Mouse (Mus musculus) CD4-positive, CD25-positive, alpha-beta regulatory T cell, adult 4 months (primary cell): ENCODE measurements around the gene Xpo4. TPM values are rescaled to one million over a fixed set of nuclear protein-coding genes. Genes with fewer than 3 reads are reported as not detected.
A peak's percentile ranks its signal among the peaks of the same experiment; 100 is the strongest.

Experiments used
- ATAC-seq: one replicate; pipeline ENCODE4 v1.8.0; 2017
- polyA plus RNA-seq, 2 experiments: library from polyadenylated mRNA; unstranded; fragments of 100-300 nt; shearing (Covaris generic); gene quantifications; one replicate each; pipeline ENCODE4 v1.2.1; 2017

Xpo4 gene
- polyA plus RNA-seq, 2 experiments from 2014 or later: 26.9 to 29.6 TPM

DNA sequence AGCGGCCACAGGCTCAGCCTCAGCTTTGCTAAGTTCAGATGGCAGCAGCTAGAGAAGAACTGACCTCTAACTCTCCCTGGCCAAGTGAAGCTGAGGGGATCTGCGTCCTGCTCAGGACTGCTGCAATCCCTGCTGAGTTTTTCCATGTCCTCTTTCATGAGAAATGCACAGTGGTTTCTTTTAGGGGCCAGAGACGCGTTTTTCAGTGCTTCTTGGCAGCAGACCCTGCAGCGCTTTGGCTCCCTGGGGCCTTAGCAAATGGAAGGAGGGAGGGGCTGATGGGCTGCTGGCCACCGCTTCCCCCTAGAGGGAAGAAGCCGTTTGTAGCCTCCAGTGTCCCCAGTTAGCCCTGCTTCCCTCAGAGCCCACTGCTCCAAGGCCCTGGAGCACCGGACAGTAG is 130.3 kb downstream of the Xpo4 start:
- ATAC-seq: no peak

DNA sequence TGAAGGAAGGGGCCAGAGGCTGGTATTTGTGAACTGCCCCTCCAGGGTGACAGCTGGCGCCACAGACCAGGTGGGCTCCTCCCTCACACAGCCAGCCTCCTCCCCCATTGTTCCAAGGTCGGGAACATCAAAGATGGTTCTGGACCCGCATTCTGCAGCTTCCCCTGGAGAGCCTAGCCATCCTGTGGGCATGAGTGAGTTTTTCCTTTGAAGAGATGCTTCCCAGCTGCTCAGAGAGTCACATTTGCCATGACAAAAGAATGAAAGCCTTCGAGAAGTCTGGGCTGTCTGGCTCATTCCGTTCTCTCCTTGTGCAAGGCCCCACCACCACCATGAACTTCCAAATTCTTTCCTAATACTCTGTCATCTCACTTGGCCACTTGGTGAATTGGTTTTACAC is 130.9 kb downstream of the Xpo4 start:
- no peak for ATAC-seq

DNA sequence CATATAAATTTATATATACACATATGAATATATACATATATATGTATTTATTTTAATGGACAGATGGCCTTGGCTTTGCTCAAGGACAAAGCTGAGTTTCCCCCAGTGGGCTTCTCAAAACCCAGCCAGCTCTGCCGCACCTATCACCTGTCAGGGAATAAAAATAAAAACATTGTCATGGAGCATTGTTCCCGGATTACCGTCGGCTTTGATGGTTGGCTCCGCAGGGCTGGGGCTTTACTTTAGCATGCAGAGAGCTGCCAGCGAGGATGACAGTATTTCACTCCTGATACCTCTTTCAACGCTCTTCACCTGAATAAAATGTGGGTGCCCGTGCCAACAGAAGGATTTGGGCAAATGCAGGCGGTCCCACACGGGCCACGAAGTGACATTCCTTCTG is 131.4 kb downstream of the Xpo4 start:
- ATAC-seq: no peak

DNA sequence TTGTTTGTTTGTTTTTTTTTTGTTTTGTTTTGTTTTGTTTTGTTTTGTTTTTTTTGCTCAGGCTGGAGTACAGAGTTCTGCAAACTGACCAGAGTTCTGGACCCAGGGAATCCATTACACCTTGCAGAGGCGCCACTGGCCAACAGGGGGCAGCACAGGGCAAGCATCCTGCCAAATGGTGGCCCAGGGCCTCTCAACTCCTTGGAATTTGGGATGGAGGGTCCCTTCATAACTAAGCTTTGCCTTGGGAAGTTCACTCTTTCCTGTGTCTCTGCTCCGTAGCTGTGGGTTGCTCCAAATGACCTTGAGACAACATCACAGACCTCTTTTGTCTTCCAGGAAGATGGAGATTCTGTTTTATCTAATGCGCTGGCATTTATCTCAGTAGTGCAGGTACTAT is 132.0 kb downstream of the Xpo4 start:
- ATAC-seq: peak; percentile 65

DNA sequence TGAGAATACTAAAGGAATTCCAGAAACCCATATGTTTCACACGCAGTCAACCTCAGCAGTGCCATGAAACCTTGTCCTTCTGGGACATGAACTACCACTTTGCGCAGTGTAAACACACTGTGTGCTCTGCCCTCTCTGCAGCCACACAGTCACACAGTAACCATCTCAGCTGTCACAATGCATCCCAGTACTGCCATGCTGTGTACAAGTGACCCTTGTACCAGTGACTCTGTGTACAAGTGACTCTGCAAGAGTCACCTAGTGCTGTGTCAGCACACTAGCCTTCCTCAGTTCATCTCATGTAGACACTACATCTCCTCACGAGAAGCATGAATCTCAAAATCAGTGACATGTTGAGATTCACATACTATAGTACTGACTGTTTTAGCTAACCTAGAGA is 132.7 kb downstream of the Xpo4 start:
- no peak for ATAC-seq

DNA sequence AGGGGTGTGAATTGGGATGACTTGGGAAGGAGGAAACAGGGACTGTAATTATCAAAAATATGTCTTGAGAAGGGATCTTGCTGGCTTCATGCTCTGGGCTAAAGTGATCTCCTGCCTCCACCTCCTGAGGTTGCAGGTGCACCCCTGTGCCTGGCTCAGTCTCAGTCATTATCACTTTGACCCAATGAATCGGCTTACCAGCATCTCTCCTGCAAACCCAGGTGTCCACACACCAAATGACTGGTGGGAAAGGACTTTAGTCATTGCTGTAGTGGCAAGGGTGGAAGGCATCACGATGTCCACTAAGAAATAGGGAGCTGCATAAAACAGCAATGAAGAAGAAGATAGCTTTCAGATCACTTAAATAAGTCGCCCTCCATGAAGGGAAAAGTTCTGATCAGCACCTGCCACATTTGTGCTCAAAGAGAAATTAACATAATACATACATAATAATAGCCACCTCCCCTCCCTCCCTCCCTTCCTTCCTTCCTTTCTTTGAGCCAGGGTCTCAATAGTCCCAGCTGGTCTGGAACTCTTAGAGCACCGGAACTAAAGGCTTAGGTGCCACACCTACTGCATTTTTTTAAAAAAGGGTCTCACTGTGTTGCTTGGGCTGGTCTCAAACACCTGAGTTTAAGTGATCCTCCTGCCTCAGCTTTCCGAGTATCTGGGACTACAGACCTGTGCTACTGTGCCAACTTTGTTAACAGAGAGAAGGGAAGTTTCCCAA is 135.3 kb downstream of the Xpo4 start:
- ATAC-seq: no peak

DNA sequence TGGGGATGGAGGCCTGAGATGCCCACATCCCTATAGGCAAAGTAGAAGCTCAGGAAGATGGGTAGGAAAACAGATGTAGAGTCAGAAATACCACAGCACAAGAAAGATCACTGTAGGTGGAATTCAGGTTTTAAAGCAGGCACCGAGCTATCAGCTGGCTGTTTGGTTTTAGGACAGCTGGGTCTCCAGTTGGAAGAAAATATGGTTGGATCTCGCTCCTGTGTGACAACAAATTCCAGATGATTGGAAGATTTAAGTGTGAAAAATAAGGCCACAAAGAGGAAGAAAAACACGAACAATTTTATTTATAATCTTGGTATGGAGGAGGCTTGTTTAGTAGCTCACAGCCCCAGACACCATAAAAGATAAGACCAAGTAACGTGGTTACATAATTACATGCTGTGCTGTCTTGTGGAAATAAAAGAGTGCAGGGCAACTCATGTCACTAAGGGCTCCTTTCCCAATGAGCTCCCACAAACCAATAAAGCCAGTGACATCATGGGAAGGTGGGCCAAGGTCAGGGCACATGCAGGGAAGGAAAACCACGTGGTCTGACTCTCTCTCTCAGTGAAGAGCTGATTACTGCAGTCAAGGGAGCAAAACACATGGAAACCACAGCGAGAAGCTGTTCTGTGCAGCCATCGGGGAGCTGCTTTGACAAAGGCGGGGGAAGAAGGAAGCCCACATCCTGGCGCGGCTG is 136.0 kb downstream of the Xpo4 start:
- no peak for ATAC-seq

DNA sequence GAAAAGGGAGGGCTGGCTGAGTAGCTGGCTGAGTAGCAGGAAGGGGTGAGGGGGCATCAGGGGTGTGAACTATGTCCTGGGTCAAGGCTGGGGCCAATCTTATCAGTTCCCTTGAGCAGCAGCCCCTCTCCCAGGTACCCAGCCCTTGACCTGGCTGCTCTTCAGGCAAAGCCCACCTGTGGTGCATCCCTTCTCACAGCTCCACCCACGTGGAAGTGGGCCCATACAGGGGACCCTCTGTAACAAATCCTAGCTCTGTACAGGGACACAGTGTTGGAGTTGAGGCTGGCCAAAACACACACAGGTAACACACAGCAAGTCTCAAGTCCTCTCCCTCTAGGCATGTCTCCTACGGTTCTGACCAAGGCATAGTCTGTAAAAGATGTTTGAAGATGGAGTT is 137.6 kb downstream of the Xpo4 start:
- ATAC-seq: no peak

Other genes starting within 250 kb of the Xpo4 start
- gene Ift88, start 241.4 kb downstream of the Xpo4 start, polyA plus RNA-seq: 1 to 10 TPM; 3.1 to 7.1 TPM
- gene Il17d, start 140.7 kb downstream of the Xpo4 start, polyA plus RNA-seq: not detected
- gene Eef1akmt1, start 93.8 kb downstream of the Xpo4 start, polyA plus RNA-seq: 100 to 1,000 TPM; 125 to 131 TPM
- not detected for gene Gm49361, start 80.7 kb upstream of the Xpo4 start, polyA plus RNA-seq
- gene Lats2, start 93.0 kb upstream of the Xpo4 start, polyA plus RNA-seq: 10 to 100 TPM; 25.6 to 25.8 TPM
- gene Sap18, start 132.8 kb upstream of the Xpo4 start, polyA plus RNA-seq: 100 to 1,000 TPM; 177 to 178 TPM
- gene Ska3, start 160.8 kb upstream of the Xpo4 start, polyA plus RNA-seq: 1 to 10 TPM; 1.7 to 4.1 TPM
- gene Mrpl57, start 160.8 kb upstream of the Xpo4 start, polyA plus RNA-seq: 10 to 100 TPM; 74.0 to 89.4 TPM
- gene Zdhhc20, start 224.8 kb upstream of the Xpo4 start, polyA plus RNA-seq: 100 to 1,000 TPM; 212 to 215 TPM